Mouse (Mus musculus): ENCODE measurements around the gene Gpbp1l1. TPM values are rescaled to one million over a fixed set of nuclear protein-coding genes. Genes with fewer than 3 reads are reported as not detected.

Gpbp1l1 gene
- polyA plus RNA-seq (2012; rRNA removed; ENCODE audit: low replicate concordance): 19.2 TPM in 2 replicates

DNA sequence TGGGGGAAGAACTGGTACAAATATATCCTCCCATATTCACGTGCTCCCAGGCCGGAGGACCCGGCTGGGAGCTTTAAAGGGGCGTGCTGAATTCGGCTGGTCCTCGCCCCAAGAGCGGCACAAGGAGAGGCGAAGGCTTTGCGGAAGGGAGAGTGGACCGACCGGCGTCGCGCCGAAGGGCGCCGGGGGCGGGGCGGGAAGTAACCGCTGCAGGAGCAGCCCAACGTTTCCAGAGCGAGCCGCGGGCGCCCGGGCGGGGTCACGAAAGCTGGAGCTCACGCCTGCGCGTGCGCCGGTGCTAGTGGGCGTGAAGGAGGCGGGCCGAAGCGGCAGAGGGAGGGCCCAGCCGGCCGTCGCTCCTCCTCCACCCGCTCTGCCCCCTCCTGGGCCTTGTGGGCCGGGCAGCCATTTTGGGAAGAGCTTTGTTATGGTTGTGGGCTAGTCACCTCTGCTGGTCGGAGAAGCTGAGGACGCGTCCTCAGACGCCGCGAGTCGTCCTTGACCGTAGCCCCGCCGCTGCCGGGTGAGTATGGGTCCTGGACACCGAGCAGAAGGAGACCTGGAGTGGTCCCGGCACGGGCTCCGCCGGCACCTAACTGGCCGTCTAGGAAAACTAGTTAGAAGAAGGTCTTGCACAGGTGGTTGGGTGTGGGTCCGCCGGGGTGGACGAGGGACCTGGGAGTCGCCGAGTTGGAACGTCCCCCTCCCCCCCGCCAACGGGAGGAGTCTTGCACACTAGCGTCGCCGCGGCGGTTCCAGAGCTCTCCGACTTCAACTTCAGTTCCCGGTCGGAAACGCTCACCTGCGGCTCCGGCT is at the start of gene Gpbp1l1:
Gene Gpbp1l1 (plus strand): TSS at position 353 of the 816 bp plus-strand sequence.

GRCm38 (mm10) chr4:116555413-116556300 is 1.8 kb upstream of the Gpbp1l1 start, which contains the start of gene Tmem69:
Gene Tmem69, minus strand, starts transcription at chr4:116555936.

DNA sequence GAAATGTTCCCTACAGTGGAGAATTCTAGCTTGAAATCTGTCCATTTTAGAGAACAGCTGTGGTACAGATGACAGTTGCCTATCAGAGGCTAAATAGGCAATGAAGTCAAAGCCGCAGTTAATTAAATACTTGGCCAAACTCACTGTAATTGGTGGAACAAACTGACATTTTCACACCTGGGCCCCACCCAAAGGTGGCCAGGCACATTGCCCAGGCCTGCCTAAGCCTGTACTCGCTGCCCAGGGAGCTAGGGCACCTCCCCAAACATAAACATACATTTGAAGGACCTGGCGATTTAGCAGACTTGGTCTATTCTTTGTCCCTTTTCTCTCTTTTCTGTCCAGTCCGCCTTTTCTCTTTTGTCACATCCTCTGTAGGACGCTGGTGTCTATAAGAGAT is 38.9 kb downstream of the Gpbp1l1 start, which contains the start of gene Ccdc17:
Gene Ccdc17 (plus strand): TSS at position 276 of the 400 bp plus-strand sequence.

GRCm38 (mm10) chr4:116627722-116628662 is 70.5 kb downstream of the Gpbp1l1 start, which contains the start of gene Nasp:
Gene Nasp, minus strand, starts transcription at chr4:116627941.

Other genes starting within 250 kb of the Gpbp1l1 start
- gene Mast2, start 93.5 kb upstream of the Gpbp1l1 start, polyA plus RNA-seq (2012; rRNA removed; ENCODE audit: low replicate concordance): 170 and 175 TPM in 2 replicates
- 0.23 and 0.25 TPM in 2 replicates for gene Ipp, start 50.1 kb upstream of the Gpbp1l1 start, polyA plus RNA-seq (2012; rRNA removed; ENCODE audit: low replicate concordance)
- gene Tmem69, start 1.7 kb upstream of the Gpbp1l1 start, polyA plus RNA-seq (2012; rRNA removed; ENCODE audit: low replicate concordance): 2.0 and 2.3 TPM in 2 replicates
- 3.9 and 5.9 TPM in 2 replicates for gene Ccdc17, start 39.0 kb downstream of the Gpbp1l1 start, polyA plus RNA-seq (2012; rRNA removed; ENCODE audit: low replicate concordance)
- gene Nasp, start 70.3 kb downstream of the Gpbp1l1 start, polyA plus RNA-seq (2012; rRNA removed; ENCODE audit: low replicate concordance): 0.38 and 2.5 TPM in 2 replicates
- gene Akr1a1, start 94.0 kb downstream of the Gpbp1l1 start, polyA plus RNA-seq (2012; rRNA removed; ENCODE audit: low replicate concordance): 553 and 797 TPM in 2 replicates
- gene Prdx1, start 127.9 kb downstream of the Gpbp1l1 start, polyA plus RNA-seq (2012; rRNA removed; ENCODE audit: low replicate concordance): 49.2 and 53.2 TPM in 2 replicates
- gene Mmachc, start 150.7 kb downstream of the Gpbp1l1 start, polyA plus RNA-seq (2012; rRNA removed; ENCODE audit: low replicate concordance): 1.7 and 5.1 TPM in 2 replicates
- gene Ccdc163, start 150.9 kb downstream of the Gpbp1l1 start, polyA plus RNA-seq (2012; rRNA removed; ENCODE audit: low replicate concordance): 7.8 and 9.1 TPM in 2 replicates
- 6.9 and 20.8 TPM in 2 replicates for gene Tesk2, start 163.3 kb downstream of the Gpbp1l1 start, polyA plus RNA-seq (2012; rRNA removed; ENCODE audit: low replicate concordance)
- gene Toe1, start 250.0 kb downstream of the Gpbp1l1 start, polyA plus RNA-seq (2012; rRNA removed; ENCODE audit: low replicate concordance): 8.2 and 9.2 TPM in 2 replicates

All from duodenum, adult 2 months (tissue).